Mouse (Mus musculus): ENCODE measurements around the gene Frat1.
A peak's percentile ranks its signal among the peaks of the same experiment; 100 is the strongest.

The Frat1 gene

DNA sequence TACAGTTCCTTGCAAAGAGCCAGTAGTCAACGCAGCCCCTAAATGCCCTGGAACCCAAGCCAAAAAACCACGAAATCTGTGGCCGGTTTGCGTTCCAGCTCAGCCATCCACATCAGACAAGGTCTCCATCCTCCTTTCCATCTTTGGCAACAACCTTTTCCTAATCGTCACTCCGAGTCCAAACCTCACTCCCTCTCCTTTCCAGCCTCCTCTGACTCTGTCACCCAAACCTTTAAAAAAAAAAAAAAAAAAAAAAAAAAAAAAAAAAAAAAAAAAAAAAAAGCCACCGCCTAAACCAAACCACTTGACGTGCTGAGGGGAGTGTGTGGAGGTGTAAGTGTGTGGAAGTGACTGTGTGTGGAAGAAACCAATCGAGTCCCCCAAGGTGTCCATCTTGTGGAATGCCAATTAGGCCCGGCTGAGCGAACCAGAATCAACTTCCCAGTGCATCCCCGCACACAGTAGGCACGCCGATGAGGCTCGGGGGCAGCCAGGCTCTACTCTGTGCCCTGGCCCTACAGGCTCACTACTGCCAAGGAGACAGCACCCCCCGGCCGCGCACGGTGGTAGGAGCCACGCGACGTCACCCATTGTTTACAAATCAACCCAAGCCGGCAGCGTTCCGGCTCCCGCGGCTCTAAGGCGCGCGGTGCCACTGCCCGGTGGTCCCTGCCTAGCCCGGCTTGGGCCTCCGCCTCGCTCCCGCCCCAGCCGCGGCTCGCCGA is at the start of gene Frat1:
Gene Frat1, plus strand, starts transcription at position 590 of the 725 bp plus-strand sequence.
- DNase-seq (ENCODE audit: low read depth, low spot score), result peak; percentile 94

GRCm38 (mm10) chr19:41786896-41787295 is 42.9 kb upstream of the Frat1 start:
- DNase-seq (ENCODE audit: low read depth, low spot score), result no peak

DNA sequence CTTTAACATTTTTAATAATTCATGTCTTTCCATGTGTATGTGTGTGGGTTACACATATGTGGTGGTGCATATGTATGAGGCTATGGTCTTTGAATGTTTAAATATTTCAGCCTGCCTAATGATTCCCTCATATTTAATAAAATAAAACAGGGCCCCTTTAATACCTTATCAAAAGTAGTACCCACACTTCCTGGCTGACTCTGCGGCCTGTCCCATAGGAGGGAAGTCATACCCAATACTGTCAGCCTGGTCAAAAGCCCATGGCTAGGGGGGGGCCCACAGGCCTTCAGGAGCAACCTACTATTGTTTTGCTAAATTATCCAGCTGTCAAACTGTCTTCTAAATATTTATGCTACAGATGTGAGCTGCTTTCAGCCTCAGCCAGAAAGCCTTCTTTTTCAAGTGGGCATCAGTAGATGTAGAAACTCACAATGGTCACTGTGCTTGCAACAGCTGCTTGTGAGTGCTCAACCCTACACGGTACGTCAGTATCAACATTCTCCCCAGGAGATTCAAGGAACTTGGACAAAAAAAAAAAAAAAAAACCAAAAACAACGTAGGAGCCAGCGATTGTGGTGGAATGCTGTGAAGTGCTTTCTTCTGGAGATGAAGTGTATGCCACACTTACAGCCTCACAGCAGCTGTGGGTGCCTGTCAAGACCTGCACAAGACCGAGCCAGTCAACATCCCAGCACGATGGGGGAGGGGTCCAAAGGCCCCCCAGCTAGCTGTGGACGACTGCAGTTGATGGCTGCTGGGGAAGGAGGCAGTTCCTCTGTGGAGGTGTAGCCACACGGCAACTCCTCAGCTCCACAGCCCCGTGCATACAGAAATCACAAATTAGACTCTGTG is 40.4 kb upstream of the Frat1 start:
- no peak for DNase-seq (ENCODE audit: low read depth, low spot score)

DNA sequence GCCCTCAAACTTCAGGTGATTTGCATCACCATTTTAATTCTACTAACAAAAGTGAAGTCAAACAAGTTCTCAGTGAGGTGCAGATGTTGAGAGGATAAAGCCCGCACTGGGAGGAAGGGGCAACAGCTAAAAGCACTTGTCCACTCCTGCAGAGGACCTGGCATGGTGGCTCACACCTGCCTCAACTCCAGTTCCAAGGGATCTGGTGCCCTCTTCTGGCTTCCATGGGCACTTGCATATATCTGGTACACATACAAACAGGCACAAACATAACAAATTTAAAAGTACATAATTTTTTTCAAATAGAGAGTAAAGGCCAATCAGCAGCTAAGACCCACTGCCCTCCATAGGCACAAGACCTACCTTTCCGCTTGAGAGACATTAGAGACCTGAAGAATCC is 38.4 kb upstream of the Frat1 start:
- no peak for DNase-seq (ENCODE audit: low read depth, low spot score)

- DNase-seq (ENCODE audit: low read depth, low spot score), result no peak
Measured at GRCm38 (mm10) chr19:41792934-41793486, 36.8 kb upstream of the Frat1 start.

DNA sequence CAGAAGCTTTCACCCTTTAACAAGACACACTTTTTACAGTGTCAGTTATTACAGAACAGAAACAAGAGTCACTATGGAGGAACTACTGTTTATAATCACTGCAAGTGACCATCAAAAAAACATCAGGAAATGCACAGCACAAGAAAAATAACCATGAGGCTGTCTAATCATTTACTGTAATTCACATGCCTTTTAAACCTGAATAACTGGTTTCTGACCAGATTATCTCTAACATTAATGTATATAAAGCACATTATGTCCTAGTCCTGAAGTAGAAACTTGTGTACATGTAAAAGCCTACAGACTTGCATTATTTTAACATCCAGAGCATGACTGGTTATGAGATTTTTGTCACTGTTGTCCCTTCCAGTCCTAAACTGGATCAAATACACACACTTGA is 35.8 kb upstream of the Frat1 start:
- no peak for DNase-seq (ENCODE audit: low read depth, low spot score)

DNA sequence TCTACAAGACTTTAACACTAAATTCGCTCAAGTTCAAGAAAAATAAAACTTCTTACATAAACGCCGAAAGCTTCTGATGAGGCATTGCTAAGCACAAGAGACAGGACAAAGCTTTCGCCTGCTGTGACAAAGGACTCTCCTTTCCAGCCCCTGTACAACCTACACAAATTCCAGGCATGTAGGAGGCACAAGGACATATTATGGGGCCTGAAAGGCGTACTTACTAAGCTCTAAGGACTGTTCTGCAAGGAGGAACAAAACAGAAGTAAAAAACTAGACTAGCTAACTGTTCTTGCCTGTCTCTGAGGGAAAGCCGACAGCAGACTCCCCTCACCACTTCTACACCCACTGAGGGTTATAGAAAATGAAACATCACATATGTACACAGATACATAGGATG is 34.9 kb upstream of the Frat1 start:
- DNase-seq (ENCODE audit: low read depth, low spot score), result no peak

GRCm38 (mm10) chr19:41796148-41796760 is 33.5 kb upstream of the Frat1 start:
- no peak for DNase-seq (ENCODE audit: low read depth, low spot score)

GRCm38 (mm10) chr19:41796789-41797327 is 32.9 kb upstream of the Frat1 start:
- no peak for DNase-seq (ENCODE audit: low read depth, low spot score)

DNA sequence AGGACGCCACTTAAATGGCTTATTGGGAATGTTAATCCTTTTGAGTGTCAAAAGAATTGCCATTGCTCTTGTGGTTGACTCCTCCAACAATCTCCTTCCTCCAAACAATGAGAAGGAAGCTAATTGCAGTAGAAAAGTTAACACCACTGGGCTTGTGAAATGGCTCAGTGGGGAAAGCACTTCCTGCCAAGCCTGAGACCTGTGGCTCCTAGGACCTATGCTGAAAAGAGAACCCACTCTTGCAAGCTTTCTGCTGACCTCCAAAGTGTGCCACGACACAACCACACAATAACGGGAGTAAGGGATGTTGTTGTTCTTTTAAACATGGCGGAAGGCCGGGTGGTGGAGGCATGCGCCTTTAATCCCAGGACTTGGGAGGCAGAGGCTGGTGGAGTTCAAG is 32.2 kb upstream of the Frat1 start:
- no peak for DNase-seq (ENCODE audit: low read depth, low spot score)

DNA sequence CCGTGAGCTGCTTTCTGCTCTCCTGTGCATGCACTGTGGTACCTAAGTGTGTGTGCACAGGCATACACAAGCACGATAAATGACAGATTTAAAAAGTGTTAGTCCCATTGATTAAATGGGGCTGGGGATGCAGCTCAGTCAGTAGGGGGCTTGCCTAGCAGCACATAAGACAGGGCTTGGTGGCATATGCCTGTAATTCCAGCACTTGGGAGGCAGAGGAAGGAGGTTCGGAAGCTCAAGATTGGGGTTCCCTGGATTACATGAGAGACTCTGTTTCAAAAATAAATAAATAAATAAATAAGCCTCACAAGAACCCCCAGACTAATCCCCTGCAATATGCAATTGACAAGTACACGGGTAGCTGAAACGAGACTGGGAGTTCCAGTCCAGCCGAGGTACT is 29.3 kb upstream of the Frat1 start:
- DNase-seq (ENCODE audit: low read depth, low spot score), result no peak

DNA sequence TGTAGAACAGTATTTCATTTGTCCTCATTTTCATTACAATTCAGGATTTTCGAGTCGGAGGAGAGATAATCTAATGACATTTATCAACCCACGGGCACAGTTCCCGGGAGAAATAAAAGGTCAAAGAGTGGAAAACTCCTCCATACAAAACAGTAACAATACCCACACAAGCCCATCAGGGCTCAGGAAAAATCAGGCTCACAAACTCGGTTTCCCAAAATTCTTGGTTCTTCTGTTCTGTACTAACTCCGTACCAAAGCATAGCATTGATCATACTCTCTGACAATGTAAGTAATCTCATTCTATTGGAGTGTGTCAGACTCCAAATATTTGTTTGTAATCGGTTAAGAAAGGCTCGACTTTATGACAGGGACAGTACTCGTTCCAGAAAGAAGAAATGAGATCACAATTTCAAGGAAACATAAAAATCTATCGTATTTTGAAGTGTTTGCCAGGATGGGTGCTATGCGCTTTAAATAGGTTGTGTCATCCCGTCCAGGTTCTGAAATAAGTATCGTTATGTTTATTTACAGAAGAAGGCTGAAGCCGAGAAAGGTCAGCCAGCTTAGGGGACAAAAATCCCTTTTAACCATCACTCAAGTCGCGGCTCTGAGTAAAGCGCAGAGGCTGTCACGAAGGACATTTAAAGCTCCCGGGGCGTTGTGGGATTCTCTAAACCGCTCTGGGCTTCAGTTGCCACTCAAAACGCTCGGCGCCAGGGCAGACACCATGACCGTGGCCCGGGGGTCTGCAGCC is 28.6 kb upstream of the Frat1 start:
- DNase-seq (ENCODE audit: low read depth, low spot score), result no peak

DNA sequence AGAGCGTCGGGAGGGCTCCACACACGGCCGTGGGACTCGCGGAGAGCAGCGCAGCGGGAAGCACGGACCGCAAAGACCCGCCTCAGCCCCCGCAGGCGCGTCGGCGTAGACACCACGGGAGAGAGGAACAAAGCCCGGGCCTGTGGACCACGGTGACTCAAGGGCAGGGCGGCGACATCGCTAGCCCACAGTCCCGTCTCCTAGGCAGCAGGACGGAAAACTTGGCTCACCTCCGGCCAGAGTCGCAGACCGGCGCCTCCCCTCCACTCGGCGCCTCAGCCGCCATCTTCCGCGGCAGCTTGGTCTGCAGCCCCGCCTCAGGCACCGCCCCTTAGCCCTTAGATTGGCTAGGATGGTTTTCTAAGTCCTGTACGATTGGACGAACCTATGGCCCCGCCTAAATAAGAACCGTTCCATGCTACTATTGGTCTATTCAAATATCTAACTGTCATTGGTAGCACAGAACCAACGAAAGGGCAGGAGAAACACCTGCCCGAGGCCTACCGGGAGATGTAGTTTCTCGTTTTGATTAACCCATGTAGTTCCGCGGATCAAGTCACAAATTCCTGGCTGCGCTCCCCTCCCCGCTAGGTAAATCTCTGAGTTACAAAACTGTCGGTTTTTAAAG is 27.9 kb upstream of the Frat1 start, which contains the start of gene Arhgap19:
Gene Arhgap19, minus strand, starts transcription at position 306 of the 628 bp plus-strand sequence.
- DNase-seq (ENCODE audit: low read depth, low spot score), result peak; percentile 96

DNA sequence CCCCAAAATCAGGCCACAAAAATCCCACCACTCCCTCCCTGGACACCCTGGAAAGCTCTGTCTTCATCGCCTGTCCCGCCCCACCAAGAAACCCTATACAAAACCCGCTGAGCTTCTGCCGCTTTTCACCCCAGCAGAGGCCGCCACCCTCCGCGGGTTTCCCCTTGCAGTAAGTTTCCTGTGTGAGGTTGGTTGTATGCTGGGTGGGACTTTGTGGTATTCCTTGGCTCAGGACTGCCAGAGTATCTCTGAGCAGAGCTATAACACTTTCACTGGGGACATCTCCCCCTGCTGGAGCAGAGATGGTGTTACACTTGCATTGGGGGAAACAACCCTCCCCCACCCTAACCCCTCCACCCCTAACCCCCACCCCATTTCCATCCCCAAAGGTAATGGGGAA is 26.4 kb upstream of the Frat1 start:
- DNase-seq (ENCODE audit: low read depth, low spot score), result peak; percentile 76

DNA sequence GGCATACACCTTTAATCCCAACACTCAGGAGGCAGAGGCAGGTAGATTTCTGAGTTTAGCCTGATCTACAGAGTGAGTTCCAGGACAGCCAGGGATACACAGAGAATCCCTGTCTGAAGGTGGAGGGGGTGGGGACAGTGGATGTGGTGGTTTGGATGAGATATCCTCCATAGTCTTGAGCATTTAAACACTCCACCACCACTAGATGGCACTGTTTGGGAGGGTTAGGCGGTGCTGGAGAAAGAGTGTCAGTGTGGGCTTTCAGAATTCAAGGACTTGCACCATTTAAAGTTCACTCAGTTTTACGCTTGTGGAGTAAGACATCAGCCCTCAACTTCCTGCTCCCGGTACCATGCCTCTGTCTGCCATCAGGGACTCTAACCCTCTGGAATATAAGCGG is 23.9 kb upstream of the Frat1 start:
- no peak for DNase-seq (ENCODE audit: low read depth, low spot score)

- no peak for DNase-seq (ENCODE audit: low read depth, low spot score)
Measured at GRCm38 (mm10) chr19:41807497-41807896, 22.3 kb upstream of the Frat1 start.

DNA sequence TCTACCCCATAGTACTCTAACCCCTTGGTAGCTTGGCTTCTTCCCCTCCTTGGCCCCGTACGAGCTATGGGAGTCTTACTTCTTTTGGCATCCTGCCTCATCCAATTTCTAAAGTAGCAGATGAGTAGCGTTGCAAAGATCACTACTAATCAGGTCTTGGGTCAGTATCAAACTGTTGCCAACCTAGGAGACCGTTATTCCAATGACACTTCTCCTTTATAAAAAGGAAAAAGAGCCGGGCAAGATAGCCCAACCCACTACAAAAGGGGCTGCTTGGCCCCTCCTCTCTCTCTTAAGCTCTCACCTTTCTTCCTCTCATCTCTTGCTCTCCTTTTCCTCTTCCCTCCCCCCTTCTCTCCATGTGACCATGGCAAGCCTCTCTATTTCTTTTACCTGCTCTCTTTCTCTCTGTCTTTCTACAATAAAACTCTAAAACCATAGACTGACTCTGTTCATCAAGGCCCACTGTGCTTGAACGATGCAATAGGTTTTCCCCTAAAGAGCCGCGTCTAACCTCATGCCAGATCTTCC is 21.6 kb upstream of the Frat1 start:
- no peak for DNase-seq (ENCODE audit: low read depth, low spot score)

GRCm38 (mm10) chr19:41810074-41810473 is 19.7 kb upstream of the Frat1 start:
- DNase-seq (ENCODE audit: low read depth, low spot score), result no peak

DNA sequence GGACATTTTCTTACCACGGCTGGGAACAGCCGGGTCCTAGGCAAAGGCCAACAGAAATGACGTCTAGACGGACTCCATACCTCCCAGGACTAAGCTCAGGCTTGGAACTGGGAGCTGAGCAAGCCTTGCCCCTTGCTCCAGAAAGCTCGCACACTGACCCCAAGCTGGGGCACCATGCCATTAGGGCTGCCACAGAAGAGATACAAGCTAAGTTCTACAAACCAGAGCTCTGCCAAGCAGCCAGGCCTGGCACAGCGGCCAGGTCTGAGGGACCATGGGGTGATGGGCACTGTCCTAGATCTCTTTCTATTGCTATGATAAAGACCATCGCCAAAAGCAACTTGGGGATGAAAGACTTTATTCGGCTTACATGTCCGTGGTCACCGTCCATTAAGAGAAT is 17.2 kb upstream of the Frat1 start:
- DNase-seq (ENCODE audit: low read depth, low spot score), result no peak

DNA sequence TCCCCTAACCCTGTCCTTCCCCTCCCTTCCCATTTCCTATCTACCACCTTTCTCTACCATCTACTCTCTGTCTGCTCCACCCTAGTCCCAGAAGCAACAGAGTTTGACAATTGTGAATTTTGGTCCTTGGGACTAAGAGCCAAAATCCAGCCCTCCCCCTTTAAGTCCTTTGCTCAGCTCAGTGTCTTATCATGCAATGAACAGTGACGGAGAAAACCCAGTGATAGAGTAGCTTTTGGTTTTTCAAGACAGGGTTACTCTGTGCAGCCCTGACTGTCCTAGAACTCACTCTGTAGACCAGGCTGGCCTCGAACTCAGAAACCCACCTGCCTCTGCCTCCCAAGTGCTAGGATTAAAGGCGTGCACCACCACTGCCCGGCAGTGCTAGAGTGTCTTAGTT is 16.4 kb upstream of the Frat1 start:
- no peak for DNase-seq (ENCODE audit: low read depth, low spot score)

Measured in CD4-positive helper T cell, adult 2 months (primary cell).